Mouse (Mus musculus) kidney, embryonic 15.5 days (tissue): ENCODE data around the gene E130309D02Rik. TPM values are rescaled to one million over a fixed set of nuclear protein-coding genes. Genes with fewer than 3 reads are reported as not detected.
A peak's percentile ranks its signal among the peaks of the same experiment; 100 is the strongest.

Experiments used
- ATAC-seq: fragments of 200-750 bp; cut with Nextera tagmentation; replicated peaks from 2 replicates; pipeline ENCODE4 v1.8.0; 2017; ENCODE audit warnings: moderate TSS enrichment; ENCODE audit not compliant: low FRiP score
- H3K27ac ChIP-seq: fragments of 300-500 bp; sonication (generic); 2 replicates; pipeline ENCODE4 v1.5.1; 2015; ENCODE audit warnings: mild to moderate bottlenecking, inconsistent platforms
- H3K27me3 ChIP-seq: fragments of 300-500 bp; sonication (generic); 2 replicates; pipeline ENCODE4 v1.6.1; 2015; ENCODE audit warnings: inconsistent platforms
- H3K36me3 ChIP-seq: fragments of 300-500 bp; sonication (generic); 2 replicates; pipeline ENCODE4 v1.6.1; 2015; ENCODE audit warnings: inconsistent platforms
- H3K4me1 ChIP-seq: fragments of 300-500 bp; sonication (generic); 2 replicates; pipeline ENCODE4 v1.6.1; 2015; ENCODE audit warnings: inconsistent platforms
- H3K4me2 ChIP-seq: fragments of 300-500 bp; sonication (generic); 2 replicates; pipeline ENCODE4 v1.6.1; 2015; ENCODE audit warnings: moderate library complexity, mild to moderate bottlenecking, inconsistent platforms
- H3K4me3 ChIP-seq: fragments of 300-500 bp; sonication (generic); replicated peaks from 2 replicates; pipeline ENCODE4 v1.5.1; 2015; ENCODE audit warnings: mild to moderate bottlenecking, inconsistent platforms
- H3K9ac ChIP-seq: fragments of 300-500 bp; sonication (generic); 2 replicates; pipeline ENCODE4 v1.6.1; 2015; ENCODE audit warnings: mild to moderate bottlenecking, inconsistent platforms
- H3K9me3 ChIP-seq: fragments of 300-500 bp; sonication (generic); replicated peaks from 2 replicates; pipeline ENCODE4 v1.6.1; 2016; ENCODE audit warnings: inconsistent platforms
- WGBS: fragments of 180-500 bp; shearing (Covaris S2); methylation state at CpG from one replicate; pipeline ENCODE4 v1.1.7; 2015; ENCODE audit warnings: mixed read lengths; 5-methylcytosine and 5-hydroxymethylcytosine counted together
- polyA plus RNA-seq: library from polyadenylated mRNA; unstranded; fragments of >200 nt; fragmentation: Nextera tagmentation; extraction: Ambion mirVana; gene quantifications from 2 replicates; pipeline ENCODE4 v1.2.1, GENCODE M21; 2015

Gene E130309D02Rik
- polyA plus RNA-seq, 1 experiment from 2014 or later, result 43.6 TPM

GRCm38 (mm10) chr5:143301296-143301695 is 13.9 kb downstream of the E130309D02Rik start:
- H3K4me1 ChIP-seq, result 0 out of 2 replicates have a peak, but pooled peaks cover 4% of the 10 kb centered on the region
- no peak overlapping the region for H3K9ac ChIP-seq
- H3K4me3 ChIP-seq, result no peak overlapping the region
- H3K36me3 ChIP-seq, result peaks cover 79% of the 10 kb centered on the region
- no peak overlapping the region for H3K27ac ChIP-seq
- H3K27me3 ChIP-seq, result no peaks in the 10 kb centered on the region
- WGBS, result 76% methylated on average over 8 of the region's 8 CpGs
- H3K9me3 ChIP-seq, result no peaks in the 10 kb centered on the region
- ATAC-seq, result no peak
- H3K4me2 ChIP-seq, result no peak overlapping the region

DNA sequence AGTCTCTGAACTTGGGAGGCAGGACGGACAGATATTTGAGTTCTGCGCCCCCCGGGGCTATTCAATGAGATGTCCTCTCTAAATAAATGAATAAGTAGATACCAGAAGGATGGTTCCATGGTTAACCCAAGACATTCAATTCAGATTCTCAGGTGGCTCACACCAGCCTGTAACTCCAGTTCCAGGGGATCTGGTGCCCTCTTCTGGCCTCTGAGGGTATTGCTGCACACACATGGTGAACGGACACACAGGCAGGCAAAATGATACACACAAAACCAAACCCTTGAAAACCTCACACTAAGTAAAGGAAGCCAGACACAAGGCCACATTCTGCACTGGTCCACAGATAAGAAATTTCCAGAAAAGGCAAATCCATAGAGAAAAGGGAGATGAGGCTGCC is 15.5 kb downstream of the E130309D02Rik start:
- H3K36me3 ChIP-seq, result peaks cover 63% of the 10 kb centered on the region

GRCm38 (mm10) chr5:143298391-143298790 is 16.8 kb downstream of the E130309D02Rik start:
- Histone ChIP-seq H3K4me2 (no peak overlapping the region), H3K9ac (no peak overlapping the region), H3K4me3 (no peak overlapping the region), H3K9me3 (no peaks in the 10 kb centered on the region), H3K27me3 (peaks cover 13% of the 10 kb centered on the region), H3K27ac (no peak overlapping the region), H3K36me3 (peaks cover 53% of the 10 kb centered on the region), H3K4me1 (peaks cover 7% of the 10 kb centered on the region)
- WGBS, result 92% methylated on average over 7 of the region's 7 CpGs
- ATAC-seq, result no peak

More for the DNA sequence above, 15.5 kb downstream of the E130309D02Rik start:
- 90% methylated on average over 4 of the region's 4 CpGs for WGBS
- Histone ChIP-seq H3K27ac (no peak overlapping the region), H3K9me3 (no peaks in the 10 kb centered on the region), H3K4me2 (no peak overlapping the region), H3K27me3 (no peaks in the 10 kb centered on the region), H3K9ac (no peak overlapping the region), H3K4me3 (no peak overlapping the region), H3K4me1 (0 out of 2 replicates have a peak, but pooled peaks cover 4% of the 10 kb centered on the region)
- no peak for ATAC-seq

GRCm38 (mm10) chr5:143297986-143298385 is 17.2 kb downstream of the E130309D02Rik start:
- Histone ChIP-seq H3K4me1 (peaks cover 12% of the 10 kb centered on the region), H3K9ac (no peak overlapping the region), H3K27me3 (peaks cover 17% of the 10 kb centered on the region), H3K9me3 (no peaks in the 10 kb centered on the region), H3K27ac (no peak overlapping the region), H3K4me3 (no peak overlapping the region), H3K36me3 (peaks cover 49% of the 10 kb centered on the region), H3K4me2 (no peak overlapping the region)
- no peak for ATAC-seq
- 88% methylated on average over 9 of the region's 9 CpGs for WGBS

GRCm38 (mm10) chr5:143295330-143295729 is 19.8 kb downstream of the E130309D02Rik start:
- peaks cover 43% of the 10 kb centered on the region for H3K27me3 ChIP-seq
- peaks cover 22% of the 10 kb centered on the region for H3K36me3 ChIP-seq
- WGBS, result 87% methylated on average over 2 of the region's 2 CpGs
- no peaks in the 10 kb centered on the region for H3K9me3 ChIP-seq
- no peak overlapping the region for H3K4me2 ChIP-seq
- H3K27ac ChIP-seq, result no peak overlapping the region
- no peak for ATAC-seq
- H3K4me1 ChIP-seq, result peaks cover 19% of the 10 kb centered on the region
- H3K4me3 ChIP-seq, result no peak overlapping the region
- no peak overlapping the region for H3K9ac ChIP-seq

GRCm38 (mm10) chr5:143294862-143295261 is 20.3 kb downstream of the E130309D02Rik start:
- Histone ChIP-seq H3K4me1 (peaks cover 19% of the 10 kb centered on the region), H3K36me3 (peaks cover 17% of the 10 kb centered on the region), H3K4me3 (no peak overlapping the region), H3K9me3 (no peaks in the 10 kb centered on the region), H3K27ac (no peak overlapping the region), H3K4me2 (no peak overlapping the region), H3K27me3 (peaks cover 48% of the 10 kb centered on the region), H3K9ac (no peak overlapping the region)
- ATAC-seq, result no peak
- 93% methylated on average over 3 of the region's 3 CpGs for WGBS

GRCm38 (mm10) chr5:143293404-143293803 is 21.8 kb downstream of the E130309D02Rik start, which contains the start of gene Zfp853:
TSS of gene Zfp853 (minus strand) at chr5:143293623.
- peaks cover 23% of the 10 kb centered on the region for H3K4me1 ChIP-seq
- peaks cover 6% of the 10 kb centered on the region; the same call in 1 of the 2 replicates for H3K36me3 ChIP-seq
- H3K27ac ChIP-seq, result no peak within 1 kb of the TSS
- no peak for ATAC-seq
- WGBS, result 2% methylated on average over 21 of the region's 38 CpGs
- H3K27me3 ChIP-seq, result peaks cover 63% of the 10 kb centered on the region
- H3K9ac ChIP-seq, result peak within 1 kb of the TSS; percentile 47
- no peaks in the 10 kb centered on the region for H3K9me3 ChIP-seq
- peak within 1 kb of the TSS; percentile 51 for H3K4me3 ChIP-seq
- H3K4me2 ChIP-seq, result peak within 1 kb of the TSS; percentile 92

DNA sequence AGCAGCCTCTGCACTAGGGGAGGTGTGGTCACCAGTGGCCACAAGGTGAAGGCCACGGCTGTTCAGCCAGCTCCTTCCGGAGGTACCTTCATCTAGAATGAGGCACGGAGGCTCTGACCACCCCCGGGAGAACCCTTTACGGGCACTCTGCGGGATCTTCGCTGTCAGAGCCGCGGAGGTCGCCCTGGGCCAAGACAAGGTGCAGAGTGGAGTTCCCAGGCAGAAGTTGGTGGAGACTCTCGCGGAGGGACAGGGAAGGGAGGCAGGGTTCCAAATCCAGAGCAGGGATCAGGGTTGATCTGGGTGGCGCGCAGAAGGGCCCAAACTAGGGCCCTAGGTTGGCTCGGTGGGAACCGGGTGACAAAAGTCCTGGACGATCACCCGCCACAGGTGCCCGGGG is 22.3 kb downstream of the E130309D02Rik start:
- WGBS, result under 1% methylated on average over 19 of the region's 19 CpGs
- H3K9ac ChIP-seq, result peak overlapping the region; percentile 47
- no peak for ATAC-seq
- 0 out of 2 replicates have a peak, but pooled peaks cover under 1% of the 10 kb centered on the region for H3K36me3 ChIP-seq
- peaks cover 28% of the 10 kb centered on the region for H3K4me1 ChIP-seq
- H3K4me2 ChIP-seq, result peak overlapping the region; percentile 92
- peaks cover 68% of the 10 kb centered on the region for H3K27me3 ChIP-seq
- H3K4me3 ChIP-seq, result peak overlapping the region; percentile 51
- H3K27ac ChIP-seq, result no peak overlapping the region
- no peaks in the 10 kb centered on the region for H3K9me3 ChIP-seq

DNA sequence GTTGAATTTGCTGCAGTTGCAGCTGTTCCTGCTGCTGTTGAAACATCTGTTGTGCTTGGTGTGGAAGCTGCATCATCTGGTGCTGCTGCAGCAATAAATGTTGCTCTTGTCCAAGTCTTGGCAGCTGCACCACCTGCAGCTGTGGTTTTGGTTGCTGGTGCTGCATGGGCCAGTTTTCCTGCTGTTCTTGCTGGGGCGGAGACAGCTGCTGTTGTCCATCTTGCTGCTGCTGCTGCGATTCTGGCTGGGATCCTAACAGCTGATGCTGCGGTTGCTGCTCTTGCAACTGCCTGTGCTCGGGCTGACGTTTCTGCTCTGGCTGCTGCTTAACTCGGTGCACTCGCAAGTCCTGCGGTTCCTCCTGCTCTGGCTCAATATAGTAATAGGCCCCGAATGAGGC is 25.9 kb downstream of the E130309D02Rik start:
- H3K9ac ChIP-seq, result no peak overlapping the region
- H3K27ac ChIP-seq, result no peak overlapping the region
- no peaks in the 10 kb centered on the region for H3K36me3 ChIP-seq
- 75% methylated on average over 9 of the region's 9 CpGs for WGBS
- no peak for ATAC-seq
- no peaks in the 10 kb centered on the region for H3K9me3 ChIP-seq
- peaks cover 97% of the 10 kb centered on the region for H3K27me3 ChIP-seq
- H3K4me3 ChIP-seq, result no peak overlapping the region
- H3K4me2 ChIP-seq, result no peak overlapping the region
- peaks cover 32% of the 10 kb centered on the region for H3K4me1 ChIP-seq

DNA sequence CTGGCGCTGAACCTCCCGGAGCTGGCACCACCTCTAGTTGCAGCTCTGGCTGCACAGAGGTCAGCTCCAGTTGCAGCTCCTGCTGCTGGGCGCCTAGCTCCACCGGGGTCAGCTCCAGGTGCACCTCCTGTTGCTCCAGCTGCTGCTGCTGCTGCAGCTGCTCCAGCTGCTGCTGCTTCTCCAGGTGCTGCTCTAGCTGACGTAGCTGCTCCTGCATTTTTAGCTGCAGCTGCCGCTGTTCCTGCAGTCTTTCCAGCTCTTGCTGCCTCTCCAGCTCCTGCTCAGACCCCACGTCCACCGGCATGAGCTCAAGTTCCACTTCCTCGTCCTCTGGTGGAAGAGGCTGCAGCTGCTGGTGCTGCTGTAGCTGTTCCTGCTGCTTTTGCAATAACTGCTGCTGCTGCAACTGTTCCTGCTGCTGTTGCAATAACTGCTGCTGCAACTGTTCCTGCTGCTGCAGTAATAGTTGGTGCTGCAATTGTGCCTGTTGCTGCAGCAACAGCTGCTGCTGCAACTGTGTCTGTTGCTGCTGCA is 26.7 kb downstream of the E130309D02Rik start:
- no peaks in the 10 kb centered on the region for H3K36me3 ChIP-seq
- peak overlapping the region; percentile 36 for H3K4me3 ChIP-seq
- H3K27ac ChIP-seq, result no peak overlapping the region
- H3K9ac ChIP-seq, result 0 out of 2 replicates have a peak overlapping the region, but pooled peaks have one; percentile 9
- peaks cover 93% of the 10 kb centered on the region for H3K27me3 ChIP-seq
- peaks cover 25% of the 10 kb centered on the region for H3K4me1 ChIP-seq
- no peaks in the 10 kb centered on the region for H3K9me3 ChIP-seq
- ATAC-seq, result no peak
- peak overlapping the region; percentile 65 for H3K4me2 ChIP-seq
- 12% methylated on average over 9 of the region's 9 CpGs for WGBS

DNA sequence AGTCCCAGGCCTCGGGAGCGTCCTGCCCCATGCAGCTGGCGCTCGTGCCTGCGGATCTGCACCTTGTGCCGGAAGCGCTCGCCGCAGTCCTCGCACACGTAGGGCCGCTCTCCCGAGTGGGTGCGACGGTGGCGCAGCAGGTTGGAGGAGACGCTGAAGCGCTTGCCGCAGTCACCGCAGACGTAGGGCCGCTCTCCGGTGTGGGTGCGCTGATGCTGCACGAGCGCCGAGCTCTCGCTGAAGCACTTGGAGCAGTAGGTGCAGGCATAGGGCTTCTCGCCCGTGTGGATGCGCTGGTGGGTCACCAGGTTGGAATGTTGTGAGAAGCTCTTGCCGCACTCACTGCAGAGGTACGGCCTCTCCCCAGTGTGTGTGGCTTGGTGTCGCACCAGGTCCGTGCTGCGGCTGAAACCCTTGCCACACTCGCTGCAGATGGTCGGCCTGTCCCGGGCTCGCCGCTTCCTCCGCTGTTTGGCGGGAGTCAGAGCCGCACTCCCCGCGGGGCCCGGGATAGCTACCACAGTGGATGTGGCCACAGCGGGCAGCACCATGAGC is 27.3 kb downstream of the E130309D02Rik start:
- WGBS, result 3% methylated on average over 47 of the region's 48 CpGs
- Histone ChIP-seq H3K9ac (0 out of 2 replicates have a peak overlapping the region, but pooled peaks have one; percentile 9), H3K27me3 (peaks cover 87% of the 10 kb centered on the region), H3K27ac (no peak overlapping the region), H3K36me3 (no peaks in the 10 kb centered on the region), H3K4me2 (peak overlapping the region; percentile 65), H3K4me3 (peak overlapping the region; percentile 36), H3K4me1 (peaks cover 20% of the 10 kb centered on the region), H3K9me3 (no peaks in the 10 kb centered on the region)
- ATAC-seq, result peak; percentile 49; the same call in 1 of the 2 replicates

DNA sequence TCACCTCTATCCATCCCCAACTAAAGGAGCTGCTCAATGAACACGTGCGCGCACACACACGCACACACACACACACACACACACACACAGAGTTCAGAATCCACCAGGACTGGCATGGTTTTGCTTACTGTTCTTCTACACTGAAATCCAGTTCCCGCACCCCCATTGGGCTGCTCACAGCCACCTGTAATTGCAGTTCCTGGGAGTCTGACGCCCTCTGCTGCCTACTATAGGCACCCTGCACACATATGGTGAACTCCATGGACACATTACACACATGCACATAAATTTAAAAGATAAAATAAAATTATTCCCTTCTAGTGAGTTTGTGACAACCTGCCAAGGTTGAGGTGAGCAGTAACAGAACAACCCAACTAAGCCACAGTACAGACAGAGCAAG is 30.4 kb downstream of the E130309D02Rik start:
- WGBS, result 50% methylated on average over 6 of the region's 6 CpGs
- H3K27me3 ChIP-seq, result peaks cover 65% of the 10 kb centered on the region

More for the DNA sequence above, 30.4 kb downstream of the E130309D02Rik start:
- ATAC-seq, result no peak
- Histone ChIP-seq H3K4me3 (no peak overlapping the region), H3K27ac (no peak overlapping the region), H3K4me2 (no peak overlapping the region), H3K9ac (no peak overlapping the region), H3K36me3 (no peaks in the 10 kb centered on the region), H3K9me3 (no peaks in the 10 kb centered on the region), H3K4me1 (peaks cover 14% of the 10 kb centered on the region)
